Comparison of ENCODE assay signal across 9 mouse cellular contexts in the genomic region with DNA sequence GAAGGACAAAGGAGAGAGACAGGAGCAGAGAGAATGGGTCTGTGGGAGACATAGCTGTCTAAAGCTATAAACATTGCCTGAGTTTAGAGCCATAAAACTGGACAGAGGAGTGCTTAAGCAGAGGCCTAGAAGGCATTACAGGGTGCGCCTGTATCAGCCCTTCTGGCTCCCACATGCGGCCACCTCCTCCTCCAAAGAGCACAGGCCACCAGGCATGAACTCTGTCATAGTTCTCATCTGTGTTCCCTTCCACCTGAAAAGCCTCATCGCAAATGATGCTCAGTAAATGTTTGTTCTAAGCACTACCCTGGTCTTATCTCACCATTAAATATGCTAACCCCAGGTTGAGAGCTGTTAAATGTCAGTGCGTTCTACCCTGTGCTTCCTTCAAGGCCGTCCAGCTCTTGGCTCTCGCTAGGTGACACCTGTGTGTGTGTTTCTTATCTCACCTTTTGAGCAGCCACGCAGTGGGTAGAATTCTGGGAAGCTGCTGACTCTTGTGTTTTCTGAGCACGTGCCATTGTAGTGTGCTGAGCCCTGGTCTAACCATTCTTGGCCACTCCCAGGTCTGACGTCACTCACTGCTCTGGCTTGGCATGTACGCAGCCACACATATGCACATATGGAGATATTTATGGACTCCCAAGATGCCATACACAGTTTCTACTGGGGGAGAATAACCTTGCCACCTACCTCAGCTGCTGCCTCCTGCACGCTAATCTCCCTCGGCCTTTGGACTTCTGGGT. TPM values are rescaled to one million over a fixed set of nuclear protein-coding genes. Genes with fewer than 3 reads are reported as not detected.
DNase-seq lines count a peak whose midpoint lies in the region; ATAC-seq and TF ChIP-seq lines count a peak whose summit lies in the region.
"Had no signal": no experiment of that assay in that cellular context is flagged by ENCODE, and none has a peak within 500 bp of the region (broad histone marks: within the 10 kb centered on the region; RNA-seq: fewer than 3 reads in every experiment).

No protein-coding gene starts in this region.

- no peak for TF ChIP-seq CTCF in liver, adult 2 months (IDR thresholded peaks at IDR 0.05; ENCODE audit: low read depth, low read length)
- no peak for TF ChIP-seq CTCF in stomach, postnatal 0 days (IDR thresholded peaks at IDR 0.05; ENCODE audit: low read depth)

- no peaks in the 10 kb centered on the region for H3K9me3 ChIP-seq in embryonic facial prominence, embryonic 15.5 days (replicated peaks)
- H3K9me3 ChIP-seq in liver, embryonic 13.5 days (replicated peaks): no peaks in the 10 kb centered on the region
- H3K9me3 ChIP-seq in stomach, postnatal 0 days (ENCODE audit: control insufficient read depth, low read length): no peaks in the 10 kb centered on the region

- TF ChIP-seq EP300 in stomach, postnatal 0 days (optimal IDR thresholded peaks at IDR 0.05): peak; percentile 55

- H3K4me1 ChIP-seq in liver, adult 2 months (ENCODE audit: control insufficient read depth, insufficient read depth, low read length): peaks cover 12% of the 10 kb centered on the region
- peaks cover 64% of the 10 kb centered on the region for H3K4me1 ChIP-seq in embryonic facial prominence, embryonic 15.5 days
- peaks cover 47% of the 10 kb centered on the region for H3K4me1 ChIP-seq in liver, embryonic 13.5 days (replicated peaks)
- H3K4me1 ChIP-seq in stomach, postnatal 0 days (replicated peaks; ENCODE audit: control insufficient read depth, insufficient read depth): peaks cover 12% of the 10 kb centered on the region

- H3K79me2 ChIP-seq in liver, adult 2 months (ENCODE audit: control insufficient read depth, insufficient read depth, low read length): peaks cover 53% of the 10 kb centered on the region

- TF ChIP-seq POLR2A in liver, adult 2 months (IDR thresholded peaks at IDR 0.05; ENCODE audit: extremely low read depth, insufficient read depth, low read length): no peak

- H3K27ac ChIP-seq in liver, adult 2 months (replicated peaks; ENCODE audit: insufficient read depth, low read depth, low read length): no peak overlapping the region
- peak overlapping the region; percentile 61 for H3K27ac ChIP-seq in embryonic facial prominence, embryonic 15.5 days (replicated peaks)
- no peak overlapping the region for H3K27ac ChIP-seq in liver, embryonic 13.5 days
- H3K27ac ChIP-seq in stomach, postnatal 0 days (replicated peaks): peak overlapping the region; percentile 86

- no peaks in the 10 kb centered on the region for H3K27me3 ChIP-seq in liver, adult 2 months (ENCODE audit: control insufficient read depth, insufficient read depth, low read length)
- H3K27me3 ChIP-seq in embryonic facial prominence, embryonic 15.5 days: no peaks in the 10 kb centered on the region
- H3K27me3 ChIP-seq in liver, embryonic 13.5 days: no peaks in the 10 kb centered on the region
- no peaks in the 10 kb centered on the region for H3K27me3 ChIP-seq in stomach, postnatal 0 days (ENCODE audit: control insufficient read depth, insufficient read depth, low read length)

- peak; percentile 71 for ATAC-seq in embryonic facial prominence, embryonic 15.5 days (ENCODE audit: insufficient number of reproducible peaks, low FRiP score, low TSS enrichment, low read depth)
- peak; percentile 43; the same call in 1 of the 2 replicates for ATAC-seq in liver, embryonic 13.5 days (ENCODE audit: low read depth)
- peak; percentile 95 for ATAC-seq in stomach, postnatal 0 days (ENCODE audit: low FRiP score, low TSS enrichment)

- no peak overlapping the region for H3K4me2 ChIP-seq in embryonic facial prominence, embryonic 15.5 days (replicated peaks)
- H3K4me2 ChIP-seq in liver, embryonic 13.5 days: no peak overlapping the region
- H3K4me2 ChIP-seq in stomach, postnatal 0 days (replicated peaks; ENCODE audit: low read depth): 0 out of 2 replicates have a peak overlapping the region, but pooled peaks have one; percentile 5

- H3K36me3 ChIP-seq in liver, adult 2 months (ENCODE audit: control insufficient read depth, insufficient read depth, low read length): no peaks in the 10 kb centered on the region
- 0 out of 2 replicates have a peak, but pooled peaks cover 3% of the 10 kb centered on the region for H3K36me3 ChIP-seq in embryonic facial prominence, embryonic 15.5 days
- no peaks in the 10 kb centered on the region for H3K36me3 ChIP-seq in liver, embryonic 13.5 days
- H3K36me3 ChIP-seq in stomach, postnatal 0 days (ENCODE audit: control insufficient read depth, insufficient read depth, low read length): peaks cover 8% of the 10 kb centered on the region; the same call in 1 of the 2 replicates

- H3K4me3 ChIP-seq in liver, adult 2 months (ENCODE audit: insufficient read depth, low read depth, low read length): no peak overlapping the region
- H3K4me3 ChIP-seq in embryonic facial prominence, embryonic 15.5 days (replicated peaks): no peak overlapping the region
- H3K4me3 ChIP-seq in liver, embryonic 13.5 days (replicated peaks): no peak overlapping the region
- H3K4me3 ChIP-seq in stomach, postnatal 0 days (ENCODE audit: low read depth, low read length): no peak overlapping the region

- peak; percentile 67 for DNase-seq in liver, adult 2 months (ENCODE audit: extremely low read depth, low read depth, low spot score)
- no peak for DNase-seq in liver
- no peak for DNase-seq in liver, embryonic 13.5 days
- DNase-seq in stomach, postnatal 0 days (ENCODE audit: low spot score): peak; percentile 92
- no peak for DNase-seq in left cerebral cortex, postnatal 36 days (ENCODE audit: low spot score in 2 of 2)
- no peak for DNase-seq in urinary bladder, postnatal 36 days (ENCODE audit: low spot score in 2 of 2)
- DNase-seq: midbrain, embryonic 14.5 days; right cerebral cortex, postnatal 25 days had no signal

- no peak overlapping the region for H3K9ac ChIP-seq in liver, adult 2 months (ENCODE audit: low read depth, low read length)
- H3K9ac ChIP-seq in embryonic facial prominence, embryonic 15.5 days: no peak overlapping the region
- no peak overlapping the region for H3K9ac ChIP-seq in liver, embryonic 13.5 days
- no peak overlapping the region for H3K9ac ChIP-seq in stomach, postnatal 0 days (ENCODE audit: low read length)

- 40% methylated on average over 12 of the region's 12 CpGs for WGBS in liver, adult 2 months
- 53% methylated on average over 12 of the region's 12 CpGs for WGBS in embryonic facial prominence, embryonic 15.5 days
- WGBS in liver, embryonic 13.5 days (ENCODE audit: insufficient replicate concordance): 57% methylated on average over 12 of the region's 12 CpGs
- 60% methylated on average over 12 of the region's 12 CpGs for WGBS in stomach, postnatal 0 days

- intact Hi-C loops in left cerebral cortex, postnatal 36 days (cut with DNase I): no loop called here

RNA-seq across cellular contexts. Expression of a gene that starts 37.4 kb away (rescaled TPM):
- total RNA-seq in liver, adult 2 months (2014; rRNA removed): 32.2 and 35.2 TPM in 2 replicates
- polyA plus RNA-seq in liver, adult 2 months (2012; rRNA removed): 16.4 and 17.5 TPM in 2 replicates
- 167 and 173 TPM in 2 replicates for polyA plus RNA-seq in embryonic facial prominence, embryonic 15.5 days (2015; fragmentation: Nextera tagmentation; extraction: Ambion mirVana)
- polyA plus RNA-seq in liver, embryonic 13.5 days (2015; fragmentation: Nextera tagmentation; extraction: Ambion mirVana): 14.6 and 17.8 TPM in 2 replicates
- polyA plus RNA-seq in stomach, postnatal 0 days (2015; fragmentation: Nextera tagmentation; extraction: Ambion mirVana): 101 and 104 TPM in 2 replicates
- 100 to 1,000 TPM; 223 to 270 TPM for total RNA-seq in left cerebral cortex, postnatal 36 days (2021)

Comparison
In these comparisons a context has a peak if more than half of its experiments do, and no peak if none do; other contexts are left out.
1. DNase-seq: peak in liver, adult 2 months (single experiment) and stomach, postnatal 0 days (single experiment); none in liver (single experiment), liver, embryonic 13.5 days (single experiment), left cerebral cortex, postnatal 36 days (0 of 2) and urinary bladder, postnatal 36 days (0 of 2).
2. H3K27ac ChIP-seq: peak in embryonic facial prominence, embryonic 15.5 days (single experiment) and stomach, postnatal 0 days (single experiment); none in liver, adult 2 months (single experiment) and liver, embryonic 13.5 days (single experiment).
3. ATAC-seq: peak in every context shown above with its lines; median percentile 95 in stomach, postnatal 0 days; 71 in embryonic facial prominence, embryonic 15.5 days; 43 in liver, embryonic 13.5 days.